Mouse (Mus musculus): ENCODE measurements around the gene Mecr. TPM values are rescaled to one million over a fixed set of nuclear protein-coding genes. Genes with fewer than 3 reads are reported as not detected.

Mecr gene
- total RNA-seq, 2 experiments from 2014 or later, result 94.4 to 162 TPM

Other genes starting within 250 kb of the Mecr start
- 10 to 100 TPM; 49.3 to 55.5 TPM for gene Ptpru, start 5.2 kb upstream of the Mecr start, total RNA-seq (2021)
- 10 to 100 TPM; 59.7 to 62.5 TPM for gene Srsf4, start 30.1 kb downstream of the Mecr start, total RNA-seq (2021)
- 10 to 100 TPM in 1 of 2 experiments, 1 to 10 TPM in 1; 6.2 to 11.5 TPM for gene Tmem200b, start 78.3 kb downstream of the Mecr start, total RNA-seq (2021)
- under 1 TPM; 0.38 to 0.46 TPM for gene Gm10300, start 231.2 kb downstream of the Mecr start, total RNA-seq (2021)
- 10 to 100 TPM; 50.9 to 58.5 TPM for gene Epb41, start 231.9 kb downstream of the Mecr start, total RNA-seq (2021)

Measured in adrenal gland, adult 18-20 months (tissue).